Mouse (Mus musculus): ENCODE measurements at regions not wholly inside any gene's neighbourhood (a gene's known extent, or its start where the extent isn't known, plus 50 kb on each side); places are given as distances from the start of the nearest gene placed in this dataset.
A peak's percentile ranks its signal among the peaks of the same experiment; 100 is the strongest.

- Histone ChIP-seq H3K27ac (ENCODE audit: control insufficient read depth, insufficient read depth, low read depth, low read length) (no peak overlapping the region), H3K4me3 (ENCODE audit: control insufficient read depth, low read depth, low read length) (no peak overlapping the region), H3K36me3 (ENCODE audit: control insufficient read depth, insufficient read depth, low read length) (no peaks in the 10 kb centered on the region), H3K27me3 (ENCODE audit: control insufficient read depth, insufficient read depth, low read length) (no peaks in the 10 kb centered on the region), H3K4me1 (ENCODE audit: control insufficient read depth, insufficient read depth, low read length) (peaks cover 4% of the 10 kb centered on the region)
- TF ChIP-seq CTCF (IDR thresholded peaks at IDR 0.05; ENCODE audit: control insufficient read depth, insufficient read depth, insufficient replicate concordance, low read depth, low read length) (no peak), POLR2A (IDR thresholded peaks at IDR 0.05; ENCODE audit: control insufficient read depth, low read depth, low read length) (no peak)
Measured at GRCm38 (mm10) chr9:31587671-31588070, 123.4 kb upstream of the Tmem45b start.

GRCm38 (mm10) chr9:31583983-31584382, 119.7 kb upstream of the Tmem45b start:
- H3K4me3 ChIP-seq (ENCODE audit: control insufficient read depth, low read depth, low read length): no peak overlapping the region

GRCm38 (mm10) chr9:31582947-31583346, 118.7 kb upstream of the Tmem45b start:
- Histone ChIP-seq H3K27ac (ENCODE audit: control insufficient read depth, insufficient read depth, low read depth, low read length) (no peak overlapping the region), H3K4me3 (ENCODE audit: control insufficient read depth, low read depth, low read length) (no peak overlapping the region), H3K36me3 (ENCODE audit: control insufficient read depth, insufficient read depth, low read length) (no peaks in the 10 kb centered on the region), H3K27me3 (ENCODE audit: control insufficient read depth, insufficient read depth, low read length) (no peaks in the 10 kb centered on the region), H3K4me1 (ENCODE audit: control insufficient read depth, insufficient read depth, low read length) (peaks cover 4% of the 10 kb centered on the region)
- TF ChIP-seq CTCF (IDR thresholded peaks at IDR 0.05; ENCODE audit: control insufficient read depth, insufficient read depth, insufficient replicate concordance, low read depth, low read length) (no peak), POLR2A (IDR thresholded peaks at IDR 0.05; ENCODE audit: control insufficient read depth, low read depth, low read length) (no peak)

More at GRCm38 (mm10) chr9:31583983-31584382, 119.7 kb upstream of the Tmem45b start:
- H3K27ac ChIP-seq (ENCODE audit: control insufficient read depth, insufficient read depth, low read depth, low read length): no peak overlapping the region
- H3K36me3 ChIP-seq (ENCODE audit: control insufficient read depth, insufficient read depth, low read length): no peaks in the 10 kb centered on the region
- no peaks in the 10 kb centered on the region for H3K27me3 ChIP-seq (ENCODE audit: control insufficient read depth, insufficient read depth, low read length)
- TF ChIP-seq CTCF (IDR thresholded peaks at IDR 0.05; ENCODE audit: control insufficient read depth, insufficient read depth, insufficient replicate concordance, low read depth, low read length) (no peak), POLR2A (IDR thresholded peaks at IDR 0.05; ENCODE audit: control insufficient read depth, low read depth, low read length) (no peak)
- peaks cover 4% of the 10 kb centered on the region for H3K4me1 ChIP-seq (ENCODE audit: control insufficient read depth, insufficient read depth, low read length)

- H3K27me3 ChIP-seq (ENCODE audit: control insufficient read depth, insufficient read depth, low read length): no peaks in the 10 kb centered on the region
Measured at GRCm38 (mm10) chr9:31578506-31579173, 114.4 kb upstream of the Tmem45b start.

GRCm38 (mm10) chr9:31577066-31577465, 112.8 kb upstream of the Tmem45b start:
- Histone ChIP-seq H3K27ac (ENCODE audit: control insufficient read depth, insufficient read depth, low read depth, low read length) (no peak overlapping the region), H3K36me3 (ENCODE audit: control insufficient read depth, insufficient read depth, low read length) (no peaks in the 10 kb centered on the region), H3K4me1 (ENCODE audit: control insufficient read depth, insufficient read depth, low read length) (no peaks in the 10 kb centered on the region), H3K4me3 (ENCODE audit: control insufficient read depth, low read depth, low read length) (no peak overlapping the region), H3K27me3 (ENCODE audit: control insufficient read depth, insufficient read depth, low read length) (no peaks in the 10 kb centered on the region)
- TF ChIP-seq CTCF (IDR thresholded peaks at IDR 0.05; ENCODE audit: control insufficient read depth, insufficient read depth, insufficient replicate concordance, low read depth, low read length) (no peak), POLR2A (IDR thresholded peaks at IDR 0.05; ENCODE audit: control insufficient read depth, low read depth, low read length) (no peak)

More at GRCm38 (mm10) chr9:31578506-31579173, 114.4 kb upstream of the Tmem45b start:
- TF ChIP-seq CTCF (IDR thresholded peaks at IDR 0.05; ENCODE audit: control insufficient read depth, insufficient read depth, insufficient replicate concordance, low read depth, low read length): no peak
- no peak for TF ChIP-seq POLR2A (IDR thresholded peaks at IDR 0.05; ENCODE audit: control insufficient read depth, low read depth, low read length)
- Histone ChIP-seq H3K4me1 (ENCODE audit: control insufficient read depth, insufficient read depth, low read length) (peaks cover 4% of the 10 kb centered on the region), H3K36me3 (ENCODE audit: control insufficient read depth, insufficient read depth, low read length) (no peaks in the 10 kb centered on the region), H3K27ac (ENCODE audit: control insufficient read depth, insufficient read depth, low read depth, low read length) (no peak overlapping the region), H3K4me3 (ENCODE audit: control insufficient read depth, low read depth, low read length) (peak overlapping the region; percentile 17)

- Histone ChIP-seq H3K4me1 (ENCODE audit: control insufficient read depth, insufficient read depth, low read length) (peaks cover 12% of the 10 kb centered on the region), H3K27ac (ENCODE audit: control insufficient read depth, insufficient read depth, low read depth, low read length) (no peak overlapping the region), H3K27me3 (ENCODE audit: control insufficient read depth, insufficient read depth, low read length) (no peaks in the 10 kb centered on the region), H3K4me3 (ENCODE audit: control insufficient read depth, low read depth, low read length) (peak overlapping the region; percentile 74), H3K36me3 (ENCODE audit: control insufficient read depth, insufficient read depth, low read length) (no peaks in the 10 kb centered on the region)
- TF ChIP-seq POLR2A (IDR thresholded peaks at IDR 0.05; ENCODE audit: control insufficient read depth, low read depth, low read length) (no peak), CTCF (IDR thresholded peaks at IDR 0.05; ENCODE audit: control insufficient read depth, insufficient read depth, insufficient replicate concordance, low read depth, low read length) (no peak)
Measured at GRCm38 (mm10) chr9:31567029-31567428, 102.8 kb upstream of the Tmem45b start.

GRCm38 (mm10) chr9:31566257-31567007, 102.2 kb upstream of the Tmem45b start:
- Histone ChIP-seq H3K4me3 (ENCODE audit: control insufficient read depth, low read depth, low read length) (peak overlapping the region; percentile 74), H3K4me1 (ENCODE audit: control insufficient read depth, insufficient read depth, low read length) (peaks cover 12% of the 10 kb centered on the region), H3K36me3 (ENCODE audit: control insufficient read depth, insufficient read depth, low read length) (no peaks in the 10 kb centered on the region), H3K27ac (ENCODE audit: control insufficient read depth, insufficient read depth, low read depth, low read length) (no peak overlapping the region), H3K27me3 (ENCODE audit: control insufficient read depth, insufficient read depth, low read length) (no peaks in the 10 kb centered on the region)
- TF ChIP-seq POLR2A (IDR thresholded peaks at IDR 0.05; ENCODE audit: control insufficient read depth, low read depth, low read length): no peak
- no peak for TF ChIP-seq CTCF (IDR thresholded peaks at IDR 0.05; ENCODE audit: control insufficient read depth, insufficient read depth, insufficient replicate concordance, low read depth, low read length)
